Mouse (Mus musculus): Measurements from ENCODE around the gene Snd1. TPM values are rescaled to one million over a fixed set of nuclear protein-coding genes. Genes with fewer than 3 reads are reported as not detected.
"Not testable (repeated sequence)": the region's sequence is repeated elsewhere in the genome, so short reads cannot be mapped to it uniquely, and the experiment has no call there.

Gene Snd1
- total RNA-seq, 2 experiments from 2014 or later = 113 to 115 TPM

DNA sequence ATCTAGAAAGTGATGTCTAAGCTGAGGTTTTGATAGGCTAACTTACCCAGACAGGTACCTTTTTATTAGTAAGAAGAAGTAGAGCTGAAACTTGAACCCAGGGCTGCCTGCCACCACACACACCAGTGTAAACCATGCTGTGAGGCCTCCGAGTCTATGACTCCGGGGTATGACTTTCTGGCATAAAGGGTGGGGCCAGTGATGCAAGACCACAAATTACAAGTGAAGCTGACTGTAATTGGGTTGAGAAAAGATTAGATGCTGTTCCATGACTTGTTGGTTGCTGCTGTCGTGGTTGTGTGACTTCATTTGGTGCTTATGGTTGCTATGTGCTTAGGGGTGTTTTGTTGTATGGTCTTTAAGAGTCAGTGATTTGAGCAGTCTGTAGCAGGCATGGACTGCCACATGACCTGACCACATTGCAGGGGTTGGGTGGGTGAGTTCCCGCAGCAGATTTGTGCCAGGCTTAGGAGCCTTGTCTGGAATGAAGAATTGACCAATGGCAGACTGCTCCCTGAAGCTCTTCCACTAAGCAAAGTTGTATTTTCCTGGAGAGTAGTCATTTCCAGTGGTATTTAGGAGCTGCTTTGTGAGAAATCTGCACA, 7.9 kb downstream of the Snd1 start:
- no peak for DNase-seq (ENCODE audit: extremely low spot score in 1 of 2, low spot score in 1 of 2)

DNA sequence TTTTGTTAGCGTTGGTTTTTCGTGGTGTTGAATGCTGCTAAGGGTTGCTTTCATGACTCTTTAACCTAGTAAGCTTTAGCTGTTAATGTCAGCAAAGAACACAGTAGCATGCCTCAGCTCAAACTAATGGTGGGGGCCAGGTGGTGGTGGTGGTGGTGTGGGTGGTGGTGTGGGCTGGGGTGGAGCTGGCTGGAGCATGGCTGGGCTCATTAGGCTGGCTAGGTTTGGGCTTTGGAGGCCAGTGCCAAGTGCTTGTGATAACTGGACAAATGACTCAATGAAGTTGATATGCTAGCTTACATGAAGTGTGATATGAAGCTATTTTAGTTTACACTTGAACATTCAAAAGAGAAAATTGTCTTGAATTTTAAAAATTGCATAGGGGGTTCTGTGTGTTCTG, 11.1 kb downstream of the Snd1 start:
- no peak for DNase-seq (ENCODE audit: extremely low spot score in 1 of 2, low spot score in 1 of 2)

DNA sequence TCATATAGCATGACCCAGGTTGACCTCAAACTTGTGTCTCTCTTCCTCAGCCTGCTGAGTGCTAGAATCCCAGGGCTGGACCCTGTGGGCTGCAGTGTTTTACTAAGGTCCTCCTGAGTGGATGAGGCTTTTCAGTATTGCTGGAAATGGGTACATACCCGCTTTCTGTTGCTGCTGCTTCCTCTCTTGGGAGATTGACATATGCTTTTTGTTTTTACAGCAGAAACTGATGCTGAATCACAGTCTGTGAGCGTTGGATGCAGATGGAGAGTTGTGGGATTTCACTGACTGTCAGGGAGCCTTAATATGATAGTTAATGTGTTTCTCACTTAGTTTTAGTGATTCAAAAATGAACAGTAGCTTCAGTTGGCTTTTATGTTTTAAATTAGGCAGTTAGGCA, 11.5 kb downstream of the Snd1 start:
- DNase-seq (ENCODE audit: extremely low spot score in 1 of 2, low spot score in 1 of 2) = peak in 1 of 2 experiments; percentile 14

DNA sequence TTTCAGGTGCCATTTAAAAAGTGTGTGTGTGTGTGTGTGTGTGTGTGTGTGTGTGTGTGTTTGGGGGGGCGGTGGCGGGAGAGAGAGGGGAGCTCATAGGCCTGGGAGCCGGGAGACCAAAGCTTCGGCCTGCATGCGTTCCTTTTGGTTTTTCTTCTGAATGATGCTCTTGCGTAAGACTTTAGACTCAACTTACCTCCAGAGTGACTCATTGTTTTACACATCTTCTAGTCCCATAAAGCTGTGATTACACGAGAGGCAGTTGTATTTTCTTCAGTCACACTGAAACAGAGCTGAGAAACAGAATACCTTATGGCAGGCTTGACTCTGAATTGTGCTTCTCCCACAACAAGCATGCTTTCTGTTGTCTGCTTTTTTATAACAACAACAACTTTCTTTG, 12.0 kb downstream of the Snd1 start:
- DNase-seq (ENCODE audit: extremely low spot score in 1 of 2, low spot score in 1 of 2) = no peak

DNA sequence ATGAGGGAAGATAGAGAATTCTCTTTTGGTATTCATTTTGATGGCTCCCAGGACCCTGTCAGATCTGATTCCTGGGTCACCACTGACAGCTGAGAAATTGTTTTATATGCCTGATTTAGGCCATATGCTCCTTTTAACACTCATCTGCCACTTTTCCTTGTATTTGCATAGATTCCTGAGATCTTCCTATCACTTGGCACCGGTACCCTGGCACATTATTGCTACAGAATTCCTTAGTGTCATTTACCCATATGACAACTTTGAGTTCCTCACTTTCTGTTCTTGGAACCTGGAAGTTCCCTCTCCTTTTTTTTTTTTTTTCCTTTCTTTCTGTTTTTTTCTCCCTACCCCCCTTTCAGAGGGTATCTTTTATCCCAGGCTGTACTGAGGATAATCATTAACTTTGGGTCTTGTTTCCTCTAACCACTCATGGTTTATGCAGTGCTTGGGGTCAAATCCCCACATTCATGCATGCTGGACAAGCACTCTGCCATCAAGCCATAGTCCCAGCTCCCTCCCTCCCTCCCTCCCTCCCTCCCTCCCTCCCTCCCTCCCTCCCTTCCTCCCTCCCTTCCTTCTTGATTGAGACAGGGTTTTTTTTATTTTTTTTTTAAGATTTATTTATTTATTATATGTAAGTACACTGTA, 13.4 kb downstream of the Snd1 start:
- no peak for DNase-seq (ENCODE audit: extremely low spot score in 1 of 2, low spot score in 1 of 2)

DNA sequence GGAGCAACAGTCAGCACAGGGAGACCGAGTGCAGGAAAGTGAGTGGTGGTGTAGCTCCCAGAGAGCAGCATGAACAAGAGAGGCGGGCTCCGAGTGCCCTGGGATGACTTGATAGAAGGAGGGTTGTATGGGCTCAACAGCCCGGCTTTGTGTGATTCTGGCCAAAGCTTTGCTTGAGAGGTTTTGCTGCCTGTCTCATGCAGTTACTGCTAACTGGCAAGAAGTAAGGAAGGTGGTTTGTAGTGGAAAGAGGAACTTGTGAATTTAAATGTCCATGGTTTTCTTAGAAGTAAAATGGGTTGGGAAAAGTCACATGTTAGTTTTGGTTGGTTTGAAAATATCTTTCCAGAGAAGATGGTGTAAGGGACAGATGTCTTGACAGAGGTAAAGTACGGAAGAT, 15.7 kb downstream of the Snd1 start:
- no peak for DNase-seq (ENCODE audit: extremely low spot score in 1 of 2, low spot score in 1 of 2)

DNA sequence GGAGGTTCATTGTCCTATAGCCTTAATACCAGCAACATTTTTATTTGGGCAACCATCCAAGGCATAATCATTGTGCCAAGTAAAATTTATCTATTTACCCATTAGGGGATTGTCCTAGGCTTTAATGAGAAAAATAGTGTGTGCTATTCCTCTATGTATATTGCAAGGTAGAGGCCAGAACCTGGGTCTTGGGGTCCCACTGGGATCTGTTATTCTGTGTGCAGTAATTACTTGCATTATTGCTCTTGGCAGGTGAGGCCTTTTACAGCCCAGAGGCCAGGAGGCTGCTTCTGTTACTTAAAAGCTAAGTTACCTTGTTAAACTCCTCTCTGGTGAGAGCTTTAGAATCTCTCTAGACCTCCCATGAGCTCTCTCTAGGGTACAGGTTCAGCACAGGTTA, 16.3 kb downstream of the Snd1 start:
- no peak for DNase-seq (ENCODE audit: extremely low spot score in 1 of 2, low spot score in 1 of 2)

DNA sequence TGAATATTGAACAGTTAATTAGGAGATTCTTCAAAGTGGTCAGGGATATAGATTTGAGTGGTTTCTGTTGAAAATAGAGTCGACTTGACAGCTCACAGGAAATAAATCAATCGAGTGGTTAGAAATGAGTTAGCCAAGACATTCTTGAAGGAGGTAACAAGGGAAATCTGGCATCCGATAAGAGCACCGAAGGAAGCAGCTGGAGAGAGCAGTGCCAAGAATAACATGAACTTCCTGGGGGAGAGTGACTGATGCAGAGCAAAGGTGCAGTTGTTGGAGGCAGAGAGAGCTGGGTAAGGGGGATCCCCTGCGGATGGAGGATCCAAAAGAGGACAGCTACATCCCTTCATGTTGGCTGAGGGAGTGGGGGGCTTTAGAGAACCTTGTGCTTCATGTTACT, 22.9 kb downstream of the Snd1 start:
- no peak for DNase-seq (ENCODE audit: extremely low spot score in 1 of 2, low spot score in 1 of 2)

DNA sequence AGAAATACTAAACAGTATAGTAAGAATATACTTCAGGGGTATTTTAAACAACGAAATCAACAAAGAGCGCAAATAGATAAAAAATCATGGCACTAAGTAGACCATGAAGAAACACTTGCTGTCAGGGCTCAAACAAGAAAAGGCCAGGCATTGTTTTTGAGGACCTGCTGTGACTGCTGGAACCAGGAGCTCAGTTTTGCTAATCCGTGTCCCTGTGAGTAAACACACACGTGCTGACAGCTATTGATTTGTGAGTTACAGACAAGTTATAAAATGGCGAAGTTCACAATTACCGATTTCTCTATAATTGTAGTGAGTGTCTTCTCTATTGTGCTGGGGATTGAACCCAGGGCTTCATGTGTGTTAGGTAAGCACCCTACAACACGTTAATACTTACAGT, 27.6 kb downstream of the Snd1 start:
- no peak for DNase-seq (ENCODE audit: extremely low spot score in 1 of 2, low spot score in 1 of 2)

DNA sequence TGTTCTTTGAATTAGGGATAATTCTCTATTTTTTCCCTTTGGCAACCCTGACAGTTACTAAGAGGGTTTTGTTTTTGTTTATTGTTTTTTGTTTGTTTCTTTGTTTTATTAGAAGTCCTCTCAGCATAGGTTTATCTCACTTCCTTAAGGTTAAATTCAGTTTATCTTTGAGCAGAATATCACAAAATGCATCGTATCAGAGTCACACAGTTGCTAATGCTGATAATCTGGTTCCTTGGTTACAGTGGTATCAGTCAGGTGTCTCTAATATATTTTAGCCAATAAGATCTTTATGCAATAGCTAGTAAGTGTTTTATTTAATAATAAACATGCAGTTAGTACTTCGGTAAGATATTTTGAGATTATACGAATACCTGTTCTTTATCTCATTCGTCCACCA, 28.2 kb downstream of the Snd1 start:
- no peak for DNase-seq (ENCODE audit: extremely low spot score in 1 of 2, low spot score in 1 of 2)

DNA sequence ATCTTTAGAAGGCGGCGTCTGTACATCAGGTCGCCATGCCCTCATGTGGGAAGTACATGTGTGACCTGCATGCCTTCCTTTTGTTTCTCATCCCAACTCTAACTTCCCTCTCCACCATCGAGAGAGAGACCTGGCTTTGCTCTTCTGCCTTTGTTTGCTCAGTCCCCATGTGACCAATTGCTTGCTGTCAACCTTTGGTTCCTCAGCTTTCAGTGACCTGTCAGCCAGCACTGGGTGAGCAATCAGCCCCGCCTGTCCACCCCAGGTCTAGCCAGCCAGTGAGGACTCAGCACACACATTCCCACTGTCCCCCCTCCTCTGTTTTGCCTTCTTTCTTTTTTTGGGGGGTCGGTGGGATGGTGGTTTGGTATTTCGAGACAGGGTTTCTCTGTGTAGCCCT, 29.7 kb downstream of the Snd1 start:
- DNase-seq (ENCODE audit: extremely low spot score in 1 of 2, low spot score in 1 of 2) = no peak

DNA sequence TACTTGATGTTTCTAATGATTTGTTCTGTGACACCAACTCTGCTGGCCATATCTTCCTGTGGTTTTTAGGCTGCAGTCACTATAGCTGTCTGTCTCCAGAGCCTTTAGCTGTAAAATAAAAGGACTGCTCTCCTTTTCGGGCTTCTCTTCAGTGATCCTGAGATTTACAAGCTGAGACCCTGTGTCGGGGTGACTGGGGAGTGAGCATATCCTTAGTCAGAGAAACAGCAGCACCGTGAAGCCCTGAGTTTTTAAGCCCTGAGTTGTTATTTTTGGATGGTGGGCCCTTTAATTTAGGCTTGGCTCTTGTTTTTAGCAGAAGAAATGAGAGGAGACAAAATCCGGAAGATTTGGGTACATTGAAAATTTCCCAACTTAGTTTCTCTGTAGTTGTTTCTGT, 32.8 kb downstream of the Snd1 start:
- no peak for DNase-seq (ENCODE audit: extremely low spot score in 1 of 2, low spot score in 1 of 2)

DNA sequence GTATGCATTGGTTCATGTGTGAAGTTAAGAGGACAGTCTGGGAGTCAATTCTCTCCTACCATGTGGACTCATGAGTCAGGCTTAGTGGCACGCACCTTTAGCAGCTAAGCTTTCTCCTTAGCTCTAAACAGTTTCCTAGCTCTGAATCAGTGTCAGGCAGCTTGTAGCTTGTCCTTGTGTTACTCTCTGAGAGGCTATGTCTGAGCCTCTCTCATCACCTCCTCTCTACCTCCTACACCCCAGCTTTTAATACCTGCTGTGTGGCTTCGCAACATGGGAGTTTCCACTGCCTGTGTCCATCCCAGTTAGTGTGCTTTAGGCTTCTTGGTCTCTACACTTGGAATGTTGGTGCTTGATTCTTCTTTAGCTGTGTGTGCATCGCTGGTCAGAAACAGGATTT, 39.3 kb downstream of the Snd1 start:
- no peak for DNase-seq (ENCODE audit: extremely low spot score in 1 of 2, low spot score in 1 of 2)

DNA sequence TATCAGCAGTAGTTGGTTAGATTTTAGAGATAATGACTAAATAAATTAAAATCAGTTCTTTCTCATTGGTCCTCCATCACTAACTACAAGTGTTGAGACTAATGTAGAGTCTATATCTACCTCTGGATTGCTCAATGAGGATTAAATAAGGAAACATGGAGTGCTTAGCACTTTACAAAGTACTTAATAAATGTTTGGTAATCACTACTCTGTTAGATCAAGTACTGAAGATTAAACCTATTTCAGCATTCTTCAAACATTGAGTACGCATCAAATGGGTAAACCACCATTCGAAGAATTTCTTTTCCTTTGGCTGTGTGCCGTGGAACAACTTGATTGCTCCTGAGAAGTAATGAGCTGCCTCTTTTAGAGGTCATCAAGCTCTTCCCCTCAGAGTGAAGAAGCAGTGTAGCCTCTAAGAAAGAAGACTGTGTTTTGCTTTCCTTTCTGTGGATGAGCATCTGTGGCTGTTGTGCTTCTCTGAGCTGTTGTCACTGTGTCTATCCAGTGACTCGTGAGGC, 40.0 kb downstream of the Snd1 start:
- no peak for DNase-seq (ENCODE audit: extremely low spot score in 1 of 2, low spot score in 1 of 2)

DNA sequence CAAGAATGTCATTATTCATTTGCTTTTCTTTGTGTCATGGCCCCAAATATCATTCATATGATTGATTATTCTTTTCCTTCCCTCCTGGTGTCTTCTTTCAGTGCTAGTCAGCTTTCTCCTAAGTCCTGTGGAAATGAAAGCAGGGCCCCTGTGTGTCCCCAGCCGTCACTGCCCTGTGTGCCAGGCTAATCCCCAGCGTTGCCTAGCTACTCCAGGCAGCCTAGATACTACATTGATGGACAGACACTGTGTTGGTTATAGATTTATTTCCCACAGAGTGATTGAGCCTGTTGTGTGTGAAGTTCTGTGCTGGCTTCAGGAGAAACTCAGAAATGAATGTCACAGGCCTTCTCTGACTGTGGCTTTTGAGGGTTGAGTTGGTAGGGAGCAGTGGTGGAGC, 41.7 kb downstream of the Snd1 start:
- no peak for DNase-seq (ENCODE audit: extremely low spot score in 1 of 2, low spot score in 1 of 2)

DNA sequence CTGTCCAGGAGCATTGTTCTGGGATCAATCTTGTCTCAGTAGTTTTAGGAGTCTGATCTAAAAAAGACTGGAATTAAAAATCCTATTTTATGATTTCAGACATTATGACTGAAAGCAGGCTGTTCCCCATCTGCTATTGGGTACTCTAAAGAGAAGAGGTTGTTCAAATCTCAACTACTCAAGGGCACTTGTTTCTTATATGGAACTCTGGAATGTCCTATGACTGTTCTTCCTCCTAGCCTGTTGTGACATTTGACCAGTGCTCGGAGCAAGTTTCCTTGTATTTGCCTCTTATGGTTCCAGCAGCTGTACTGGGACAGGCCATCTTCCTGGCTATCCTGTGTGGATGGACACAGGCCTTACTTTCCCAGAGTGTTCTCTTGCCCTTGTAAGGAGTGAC, 42.1 kb downstream of the Snd1 start:
- DNase-seq (ENCODE audit: extremely low spot score in 1 of 2, low spot score in 1 of 2) = no peak

DNA sequence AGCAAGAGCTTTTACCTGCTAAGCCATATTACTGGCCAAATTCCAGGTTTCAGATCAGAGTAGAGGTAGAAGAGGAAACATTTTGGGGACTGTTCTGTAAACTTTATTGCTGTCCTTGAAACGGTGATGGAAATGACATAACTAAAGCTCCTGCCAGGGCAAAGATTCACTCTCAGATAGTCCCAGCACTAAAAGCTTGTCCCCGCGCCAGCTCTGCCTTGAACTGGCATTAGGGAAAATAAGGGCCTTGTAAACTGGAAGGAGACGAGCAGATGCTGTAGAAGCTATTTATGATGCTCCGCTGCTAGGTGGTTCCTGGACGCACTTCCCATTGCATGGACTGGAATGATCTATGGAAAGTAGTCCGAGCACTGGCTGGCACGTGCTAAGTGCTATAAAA, 44.5 kb downstream of the Snd1 start:
- no peak for DNase-seq (ENCODE audit: extremely low spot score in 1 of 2, low spot score in 1 of 2)

DNA sequence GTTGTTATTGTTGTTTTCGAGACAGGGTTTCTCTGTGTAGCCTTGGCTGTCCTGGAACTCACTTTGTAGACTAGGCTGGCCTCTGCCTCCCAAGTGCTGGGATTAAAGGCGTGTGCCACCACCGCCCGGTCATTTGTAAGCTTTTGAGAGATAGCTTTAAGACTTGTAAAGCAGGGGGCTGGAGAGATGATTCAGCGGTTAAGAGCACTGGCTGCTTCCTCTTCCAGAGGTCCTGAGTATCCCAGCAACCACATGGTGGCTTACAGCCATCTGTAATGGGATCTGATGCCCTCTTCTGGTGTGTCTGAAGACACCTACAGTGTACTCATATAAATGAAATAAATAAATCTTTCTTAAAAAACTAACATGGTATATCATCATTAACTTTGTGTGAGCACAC, 45.8 kb downstream of the Snd1 start:
- DNase-seq (ENCODE audit: extremely low spot score in 1 of 2, low spot score in 1 of 2) = not testable (repeated sequence)

DNA sequence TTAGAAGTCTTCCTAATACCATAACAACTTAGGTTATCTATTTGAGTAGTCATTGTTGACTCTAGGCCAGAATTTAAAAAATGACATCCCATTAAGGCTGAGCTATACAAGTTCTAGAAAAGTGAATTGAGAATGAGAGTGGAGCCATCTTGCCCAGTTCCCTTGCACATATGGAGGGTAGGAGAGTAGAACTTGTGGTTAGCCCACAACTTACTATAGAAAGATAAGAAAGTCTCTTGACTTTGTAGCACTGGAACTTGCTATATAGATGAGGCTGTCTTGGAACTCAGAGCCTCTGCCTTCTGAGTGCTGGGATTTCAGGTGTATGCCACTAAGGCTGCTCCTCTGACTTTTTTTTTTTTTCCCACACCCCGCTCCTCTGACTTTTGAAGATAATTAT, 46.5 kb downstream of the Snd1 start:
- no peak for DNase-seq (ENCODE audit: extremely low spot score in 1 of 2, low spot score in 1 of 2)

DNA sequence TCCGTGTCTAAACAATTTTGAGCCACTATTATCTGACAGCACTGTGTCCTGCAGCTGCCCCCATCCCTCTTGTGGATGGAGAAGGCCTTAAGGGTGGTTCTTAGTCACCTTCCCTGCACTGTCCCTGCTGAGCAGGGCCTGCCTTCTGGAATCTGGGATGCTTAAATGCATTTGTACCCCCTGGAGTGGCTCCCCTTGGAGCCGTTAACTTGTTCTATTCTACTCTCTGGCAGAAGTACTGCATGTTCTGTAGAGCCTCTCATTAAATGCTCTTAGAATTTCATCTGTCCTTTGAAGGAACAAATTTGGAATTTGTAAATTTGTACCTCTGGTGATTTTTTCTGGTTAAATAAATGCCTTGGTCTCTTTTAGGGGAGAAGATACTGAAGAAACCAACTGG, 50.6 kb downstream of the Snd1 start:
- no peak for DNase-seq (ENCODE audit: extremely low spot score in 1 of 2, low spot score in 1 of 2)

DNA sequence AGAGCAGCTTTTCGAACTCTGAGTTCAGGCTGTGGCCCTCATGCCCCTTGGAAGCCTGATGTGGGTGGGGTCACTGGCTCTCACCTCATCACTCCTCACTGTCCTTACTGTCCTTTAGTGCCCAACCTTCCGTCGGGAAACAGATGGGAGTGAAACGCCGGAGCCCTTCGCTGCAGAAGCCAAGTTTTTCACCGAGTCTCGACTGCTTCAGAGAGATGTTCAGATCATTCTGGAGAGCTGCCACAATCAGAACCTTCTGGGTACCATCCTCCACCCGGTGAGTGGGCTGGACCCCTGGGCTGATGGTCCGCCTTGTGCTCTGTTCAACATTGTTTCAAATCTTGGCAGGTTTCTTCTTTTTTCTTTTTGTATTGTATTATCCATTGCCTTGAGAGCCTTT, 52.5 kb downstream of the Snd1 start:
- DNase-seq (ENCODE audit: extremely low spot score in 1 of 2, low spot score in 1 of 2) = no peak

DNA sequence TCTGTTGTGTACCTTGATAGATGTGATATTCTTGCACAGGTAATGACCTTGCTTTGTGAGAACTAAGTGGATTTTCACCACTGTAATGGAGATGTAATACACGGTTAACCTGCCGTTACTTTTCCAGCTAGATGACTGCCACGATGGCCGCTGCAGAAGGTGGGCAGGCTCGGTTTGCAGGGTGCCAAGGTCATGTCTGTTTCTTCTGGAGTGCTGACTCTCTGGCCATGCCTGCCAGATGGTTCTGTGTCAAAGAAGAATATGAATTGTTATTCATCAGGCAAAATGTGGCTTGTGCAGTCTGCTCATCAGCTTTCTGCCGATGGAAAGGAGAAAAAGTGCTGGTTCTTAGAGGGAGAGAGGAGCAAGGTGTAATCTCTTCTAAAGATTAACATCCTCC, 53.3 kb downstream of the Snd1 start:
- no peak for DNase-seq (ENCODE audit: extremely low spot score in 1 of 2, low spot score in 1 of 2)

DNA sequence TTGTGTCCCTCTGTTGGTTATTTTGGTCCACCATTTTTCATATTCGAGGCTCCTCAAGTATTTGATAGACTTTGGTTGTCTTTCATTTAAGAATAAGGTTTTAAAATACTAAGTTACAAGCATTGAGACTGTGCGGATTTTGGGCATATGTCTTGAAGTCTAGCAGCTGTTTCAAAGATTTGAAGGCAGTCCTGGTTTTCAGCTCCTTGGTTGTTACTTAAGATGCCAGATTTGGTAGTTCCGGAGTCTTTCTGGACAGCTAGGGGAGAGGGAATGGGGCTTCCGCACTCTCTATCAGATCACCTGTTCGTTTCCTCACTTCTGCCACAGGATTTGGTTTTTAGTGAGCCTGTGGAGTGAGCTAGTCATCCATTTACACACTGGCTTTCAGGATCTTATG, 61.5 kb downstream of the Snd1 start:
- DNase-seq (ENCODE audit: extremely low spot score in 1 of 2, low spot score in 1 of 2) = no peak

Data from layer of hippocampus, postnatal 25 days (tissue).